In genomic region chr19:47429245-47429644, GRCm38 (mm10) we compare ENCODE assay signal across 11 mouse cellular contexts. TPM values are rescaled to one million over a fixed set of nuclear protein-coding genes. Genes with fewer than 3 reads are reported as not detected.
A peak's percentile ranks its signal among the peaks of the same experiment; 100 is the strongest.
DNase-seq lines count a peak whose midpoint lies in the region; ATAC-seq and TF ChIP-seq lines count a peak whose summit lies in the region.
"Had no signal": no experiment of that assay in that cellular context is flagged by ENCODE, and none has a peak within 500 bp of the region (broad histone marks: within the 10 kb centered on the region; RNA-seq: fewer than 3 reads in every experiment).

No protein-coding gene starts in this region.

- no peaks in the 10 kb centered on the region for H3K9me3 ChIP-seq in stomach, embryonic 14.5 days (ENCODE audit: control insufficient read depth, low read depth, low read length)
- no peaks in the 10 kb centered on the region for H3K9me3 ChIP-seq in stomach, postnatal 0 days (ENCODE audit: control insufficient read depth, low read length)
- H3K9me3 ChIP-seq in intestine, postnatal 0 days (ENCODE audit: control insufficient read depth) = no peaks in the 10 kb centered on the region
- no peaks in the 10 kb centered on the region for H3K9me3 ChIP-seq in stomach, embryonic 15.5 days
- H3K9me3 ChIP-seq: limb, embryonic 13.5 days had no signal

- peaks cover 30% of the 10 kb centered on the region for H3K4me1 ChIP-seq in stomach, embryonic 14.5 days (ENCODE audit: control insufficient read depth, insufficient read depth, low read length)
- peaks cover 13% of the 10 kb centered on the region; the same call in 1 of the 2 replicates for H3K4me1 ChIP-seq in stomach, postnatal 0 days (replicated peaks; ENCODE audit: control insufficient read depth, insufficient read depth)
- H3K4me1 ChIP-seq in intestine, postnatal 0 days (replicated peaks; ENCODE audit: control insufficient read depth, insufficient read depth, low read length) = peaks cover 25% of the 10 kb centered on the region
- peaks cover 45% of the 10 kb centered on the region for H3K4me1 ChIP-seq in stomach, embryonic 15.5 days

- no peak overlapping the region for H3K4me2 ChIP-seq in stomach, embryonic 14.5 days (replicated peaks; ENCODE audit: low read depth, low read length)
- H3K4me2 ChIP-seq in stomach, postnatal 0 days (replicated peaks; ENCODE audit: low read depth) = no peak overlapping the region
- H3K4me2 ChIP-seq in intestine, postnatal 0 days (replicated peaks; ENCODE audit: low read depth) = no peak overlapping the region
- no peak overlapping the region for H3K4me2 ChIP-seq in stomach, embryonic 15.5 days
- H3K4me2 ChIP-seq: limb, embryonic 13.5 days had no signal

- peak; percentile 56 for DNase-seq in gastrocnemius, adult 18-20 months (ENCODE audit: low spot score)
- DNase-seq in gastrocnemius, adult 8-10 months (ENCODE audit: low spot score in 2 of 2) = no peak
- DNase-seq in stomach, postnatal 0 days (ENCODE audit: low spot score) = no peak
- DNase-seq in neural tube, embryonic 10.5 days (ENCODE audit: extremely low spot score, low spot score) = no peak
- DNase-seq: cerebellum, adult 18-20 months; thymus, postnatal 14 days had no signal

- H3K27ac ChIP-seq in stomach, embryonic 14.5 days (ENCODE audit: low read length) = peak overlapping the region; percentile 49; the same call in 1 of the 2 replicates
- H3K27ac ChIP-seq in stomach, postnatal 0 days (replicated peaks) = no peak overlapping the region
- 0 out of 2 replicates have a peak overlapping the region, but pooled peaks have one; percentile 21 for H3K27ac ChIP-seq in intestine, postnatal 0 days (ENCODE audit: low read depth, low read length)
- peak overlapping the region; percentile 53; the same call in 1 of the 2 replicates for H3K27ac ChIP-seq in stomach, embryonic 15.5 days
- H3K27ac ChIP-seq: limb, embryonic 13.5 days had no signal

- no peak for TF ChIP-seq EP300 in stomach, postnatal 0 days (optimal IDR thresholded peaks at IDR 0.05)

- no peak for ATAC-seq in stomach, embryonic 14.5 days (ENCODE audit: insufficient number of reproducible peaks, insufficient read depth, low FRiP score, low read depth)
- no peak for ATAC-seq in stomach, postnatal 0 days (ENCODE audit: low FRiP score, low TSS enrichment)
- no peak for ATAC-seq in intestine, postnatal 0 days
- no peak for ATAC-seq in stomach, embryonic 15.5 days (ENCODE audit: insufficient read depth, low FRiP score, low read depth)
- ATAC-seq in erythroid progenitor cell, adult 5-6 weeks (replicated peaks; ENCODE audit: low FRiP score, poor library complexity, severe bottlenecking) = no peak

- H3K9ac ChIP-seq in stomach, embryonic 14.5 days (replicated peaks; ENCODE audit: low read depth, low read length) = no peak overlapping the region
- no peak overlapping the region for H3K9ac ChIP-seq in stomach, postnatal 0 days (ENCODE audit: low read length)
- no peak overlapping the region for H3K9ac ChIP-seq in intestine, postnatal 0 days (ENCODE audit: low read depth, low read length)
- H3K9ac ChIP-seq in stomach, embryonic 15.5 days = no peak overlapping the region
- H3K9ac ChIP-seq: limb, embryonic 13.5 days had no signal

- no peak overlapping the region for H3K4me3 ChIP-seq in stomach, embryonic 14.5 days (ENCODE audit: low read depth, low read length)
- no peak overlapping the region for H3K4me3 ChIP-seq in stomach, postnatal 0 days (ENCODE audit: low read depth, low read length)
- no peak overlapping the region for H3K4me3 ChIP-seq in intestine, postnatal 0 days (ENCODE audit: low read depth, low read length)
- no peak overlapping the region for H3K4me3 ChIP-seq in stomach, embryonic 15.5 days (replicated peaks)
- H3K4me3 ChIP-seq: limb, embryonic 13.5 days had no signal

- no peaks in the 10 kb centered on the region for H3K27me3 ChIP-seq in stomach, embryonic 14.5 days (ENCODE audit: control insufficient read depth, insufficient read depth, low read length)
- H3K27me3 ChIP-seq in stomach, postnatal 0 days (ENCODE audit: control insufficient read depth, insufficient read depth, low read length) = no peaks in the 10 kb centered on the region
- no peaks in the 10 kb centered on the region for H3K27me3 ChIP-seq in intestine, postnatal 0 days (replicated peaks; ENCODE audit: control insufficient read depth, insufficient read depth, low read length)
- H3K27me3 ChIP-seq in stomach, embryonic 15.5 days (replicated peaks) = no peaks in the 10 kb centered on the region
- H3K27me3 ChIP-seq: limb, embryonic 13.5 days had no signal

- 71% methylated on average over 3 of the region's 3 CpGs for WGBS in stomach, embryonic 14.5 days
- 63% methylated on average over 3 of the region's 3 CpGs for WGBS in stomach, postnatal 0 days
- WGBS in intestine, postnatal 0 days = 79% methylated on average over 3 of the region's 3 CpGs
- WGBS in stomach, embryonic 15.5 days = 74% methylated on average over 3 of the region's 3 CpGs

- TF ChIP-seq CTCF in stomach, postnatal 0 days (IDR thresholded peaks at IDR 0.05; ENCODE audit: low read depth) = no peak
- TF ChIP-seq CTCF in intestine, postnatal 0 days (IDR thresholded peaks at IDR 0.05; ENCODE audit: low read depth) = no peak

- no peaks in the 10 kb centered on the region for H3K36me3 ChIP-seq in stomach, embryonic 14.5 days (ENCODE audit: control insufficient read depth, insufficient read depth, low read length)
- H3K36me3 ChIP-seq in stomach, postnatal 0 days (ENCODE audit: control insufficient read depth, insufficient read depth, low read length) = no peaks in the 10 kb centered on the region
- no peaks in the 10 kb centered on the region for H3K36me3 ChIP-seq in intestine, postnatal 0 days (ENCODE audit: control insufficient read depth, insufficient read depth)
- H3K36me3 ChIP-seq in stomach, embryonic 15.5 days = no peaks in the 10 kb centered on the region

RNA-seq across cellular contexts. Expression of gene Sh3pxd2a, which starts 35.0 kb away (rescaled TPM):
- total RNA-seq in gastrocnemius, adult 18-20 months (2021) = 10 to 100 TPM; 32.8 to 42.6 TPM
- 10 to 100 TPM; 33.4 to 44.9 (median 41.1) TPM for total RNA-seq in gastrocnemius, adult 8-10 months (2022)
- 13.6 and 13.7 TPM in 2 replicates for polyA plus RNA-seq in stomach, embryonic 14.5 days (2014; fragmentation: Nextera tagmentation; extraction: Ambion mirVana)
- 3.7 and 4.3 TPM in 2 replicates for polyA plus RNA-seq in stomach, postnatal 0 days (2015; fragmentation: Nextera tagmentation; extraction: Ambion mirVana)
- polyA plus RNA-seq in intestine, postnatal 0 days (2015; fragmentation: Nextera tagmentation; extraction: Ambion mirVana) = 2.2 and 2.4 TPM in 2 replicates
- polyA plus RNA-seq in stomach, embryonic 15.5 days (2015; fragmentation: Nextera tagmentation; extraction: Ambion mirVana) = 6.8 and 6.9 TPM in 2 replicates
- total RNA-seq in erythroid progenitor cell, adult 5-6 weeks (2015; ENCODE audit: low replicate concordance) = 3.2 and 6.3 TPM in 2 replicates
- total RNA-seq in erythroid progenitor cell, adult 5-6 weeks (2017; ENCODE audit: low replicate concordance) = 1.0 and 1.1 TPM in 2 replicates
